Mouse (Mus musculus): ENCODE data around the gene Skiv2l. TPM values are rescaled to one million over a fixed set of nuclear protein-coding genes. Genes with fewer than 3 reads are reported as not detected.

Gene Skiv2l
- polyA plus RNA-seq, 1 experiment, result 38.4 TPM

GRCm38 (mm10) chr17:34884704-34885103 is 34.7 kb upstream of the Skiv2l start:
- Histone ChIP-seq H3K4me3 (no peak overlapping the region), H3K79me2 (ENCODE audit: control insufficient read depth, insufficient read depth) (no peaks in the 10 kb centered on the region), H3K27me3 (ENCODE audit: control insufficient read depth, insufficient read depth, insufficient read length) (no peaks in the 10 kb centered on the region), H3ac (ENCODE audit: control insufficient read depth, insufficient read length) (no peak overlapping the region), H3K4me2 (ENCODE audit: low read depth) (no peak overlapping the region), H3K36me3 (ENCODE audit: control insufficient read depth, insufficient read depth) (no peaks in the 10 kb centered on the region)
- no peak for TF ChIP-seq MYOD1 (IDR thresholded peaks at IDR 0.05; ENCODE audit: control insufficient read depth in 1 of 3, insufficient read length in 2 of 3, low read depth in 2 of 3)
- TF ChIP-seq E2F4 (IDR thresholded peaks at IDR 0.05; ENCODE audit: insufficient read depth), result no peak
- TF ChIP-seq MYOG (IDR thresholded peaks at IDR 0.05; ENCODE audit: control insufficient read depth in 1 of 3, insufficient read depth in 1 of 3, insufficient read length in 2 of 3, low read depth in 2 of 3), result no peak
- no peak for TF ChIP-seq MAX (IDR thresholded peaks at IDR 0.05; ENCODE audit: low read depth)
- TF ChIP-seq TCF3 (IDR thresholded peaks at IDR 0.05; ENCODE audit: insufficient read length, low read depth), result no peak
- TF ChIP-seq REST (IDR thresholded peaks at IDR 0.05; ENCODE audit: insufficient read depth, insufficient read length), result no peak
- no peak for TF ChIP-seq CEBPB (IDR thresholded peaks at IDR 0.05; ENCODE audit: insufficient read depth, poor library complexity, severe bottlenecking)

- TF ChIP-seq USF1 (IDR thresholded peaks at IDR 0.05; ENCODE audit: low read depth), result no peak
- no peak for TF ChIP-seq REST (IDR thresholded peaks at IDR 0.05; ENCODE audit: insufficient read depth, insufficient read length)
- no peak for TF ChIP-seq TCF3 (IDR thresholded peaks at IDR 0.05; ENCODE audit: insufficient read length, low read depth)
- H3K27me3 ChIP-seq (ENCODE audit: control insufficient read depth, insufficient read depth, insufficient read length), result no peaks in the 10 kb centered on the region
- no peak overlapping the region for H3K4me2 ChIP-seq (ENCODE audit: low read depth)
- H3K4me3 ChIP-seq, result no peak overlapping the region
- no peak overlapping the region for H3ac ChIP-seq (ENCODE audit: control insufficient read depth, insufficient read length)
- H3K36me3 ChIP-seq (ENCODE audit: control insufficient read depth, insufficient read depth), result no peaks in the 10 kb centered on the region
- H3K79me2 ChIP-seq (ENCODE audit: control insufficient read depth, insufficient read depth), result no peaks in the 10 kb centered on the region
Observed at GRCm38 (mm10) chr17:34883332-34883731, 33.3 kb upstream of the Skiv2l start.

DNA sequence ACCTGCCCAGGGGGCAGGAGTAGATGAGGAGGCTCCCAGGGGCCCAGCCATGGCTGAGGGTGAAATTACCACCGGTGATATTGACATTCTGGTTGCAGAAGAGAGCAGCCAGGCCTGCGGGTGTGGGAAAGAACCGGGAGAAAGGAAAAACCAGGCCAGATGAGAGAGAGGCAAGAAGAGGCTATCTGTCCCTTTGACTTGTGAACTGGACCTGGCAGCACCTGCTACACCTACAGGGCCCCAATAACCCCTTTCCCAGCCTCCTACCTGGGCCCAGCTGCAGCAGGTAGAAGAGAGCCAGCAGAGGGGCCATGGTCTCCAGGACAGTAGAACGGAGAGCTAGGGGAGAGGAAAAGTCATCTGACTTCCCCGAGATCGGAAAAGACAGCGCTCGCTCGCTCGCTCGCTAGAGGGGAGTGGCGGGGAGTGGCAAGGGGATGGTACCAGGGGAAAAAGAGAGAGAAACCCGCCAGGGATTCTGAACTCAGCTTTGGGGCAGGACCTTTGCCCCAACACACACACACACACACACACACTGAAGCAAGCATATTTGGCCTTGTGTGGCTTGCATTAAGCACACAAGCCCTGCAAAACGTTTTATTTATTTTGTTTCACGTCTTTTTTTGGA is 31.8 kb upstream of the Skiv2l start, which contains the start of gene Gm20547:
Gene Gm20547 (minus strand): TSS at position 360 of the 628 bp plus-strand sequence.
- Histone ChIP-seq H3K27me3 (ENCODE audit: control insufficient read depth, insufficient read depth, insufficient read length) (no peaks in the 10 kb centered on the region), H3ac (ENCODE audit: control insufficient read depth, insufficient read length) (no peak within 1 kb of the TSS), H3K4me3 (no peak within 1 kb of the TSS), H3K4me2 (ENCODE audit: low read depth) (no peak within 1 kb of the TSS), H3K79me2 (ENCODE audit: control insufficient read depth, insufficient read depth) (no peaks in the 10 kb centered on the region), H3K36me3 (ENCODE audit: control insufficient read depth, insufficient read depth) (no peaks in the 10 kb centered on the region)
- TF ChIP-seq SRF (IDR thresholded peaks at IDR 0.05; ENCODE audit: control insufficient read depth, insufficient read length, low read depth), result no peak
- TF ChIP-seq TCF12 (IDR thresholded peaks at IDR 0.05; ENCODE audit: insufficient read depth, poor library complexity, severe bottlenecking), result no peak
- no peak for TF ChIP-seq POLR2AphosphoS2 (IDR thresholded peaks at IDR 0.05; ENCODE audit: insufficient read length, low read depth)
- TF ChIP-seq REST (IDR thresholded peaks at IDR 0.05; ENCODE audit: insufficient read depth, insufficient read length), result no peak
- TF ChIP-seq MAX (IDR thresholded peaks at IDR 0.05; ENCODE audit: low read depth), result no peak
- TF ChIP-seq CEBPB (IDR thresholded peaks at IDR 0.05; ENCODE audit: insufficient read depth, poor library complexity, severe bottlenecking), result no peak
- TF ChIP-seq USF1 (IDR thresholded peaks at IDR 0.05; ENCODE audit: low read depth), result no peak
- no peak for TF ChIP-seq E2F4 (IDR thresholded peaks at IDR 0.05; ENCODE audit: insufficient read depth)
- no peak for TF ChIP-seq TCF3 (IDR thresholded peaks at IDR 0.05; ENCODE audit: insufficient read length, low read depth)
- no peak for TF ChIP-seq MYOG (IDR thresholded peaks at IDR 0.05; ENCODE audit: control insufficient read depth in 1 of 3, insufficient read depth in 1 of 3, insufficient read length in 2 of 3, low read depth in 2 of 3)
- TF ChIP-seq POLR2A (IDR thresholded peaks at IDR 0.05; ENCODE audit: insufficient read length, low read depth), result no peak
- TF ChIP-seq MYOD1 (IDR thresholded peaks at IDR 0.05; ENCODE audit: control insufficient read depth in 1 of 3, insufficient read length in 2 of 3, low read depth in 2 of 3), result no peak

DNA sequence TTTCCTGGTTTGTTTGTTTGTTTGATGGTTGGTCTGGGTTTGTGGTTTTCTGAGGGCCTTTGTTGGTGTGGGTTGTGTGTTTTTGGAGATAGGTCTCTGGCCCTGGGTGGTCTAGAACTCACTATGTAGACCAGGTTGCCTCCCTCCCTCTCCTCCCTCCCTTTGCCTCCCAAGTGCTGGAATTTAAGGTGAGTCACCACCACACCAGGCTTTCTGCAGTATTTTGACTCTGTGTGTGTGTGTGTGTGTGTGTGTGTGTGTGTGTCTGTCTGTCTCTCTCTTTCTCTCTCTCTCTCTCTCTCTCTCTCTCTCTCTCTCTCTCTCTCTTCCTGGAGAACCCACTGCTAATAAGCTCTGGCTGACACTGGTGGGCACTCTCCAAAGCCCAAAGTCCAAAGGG is 31.2 kb upstream of the Skiv2l start:
- Histone ChIP-seq H3K36me3 (ENCODE audit: control insufficient read depth, insufficient read depth) (no peaks in the 10 kb centered on the region), H3K79me2 (ENCODE audit: control insufficient read depth, insufficient read depth) (no peaks in the 10 kb centered on the region), H3ac (ENCODE audit: control insufficient read depth, insufficient read length) (no peak overlapping the region), H3K4me3 (no peak overlapping the region), H3K4me2 (ENCODE audit: low read depth) (no peak overlapping the region), H3K27me3 (ENCODE audit: control insufficient read depth, insufficient read depth, insufficient read length) (no peaks in the 10 kb centered on the region)
- TF ChIP-seq CEBPB (IDR thresholded peaks at IDR 0.05; ENCODE audit: insufficient read depth, poor library complexity, severe bottlenecking) (no peak), E2F4 (IDR thresholded peaks at IDR 0.05; ENCODE audit: insufficient read depth) (no peak), MAX (IDR thresholded peaks at IDR 0.05; ENCODE audit: low read depth) (no peak), REST (IDR thresholded peaks at IDR 0.05; ENCODE audit: insufficient read depth, insufficient read length) (no peak), MYOG (IDR thresholded peaks at IDR 0.05; ENCODE audit: control insufficient read depth in 1 of 3, insufficient read depth in 1 of 3, insufficient read length in 2 of 3, low read depth in 2 of 3) (no peak), USF1 (IDR thresholded peaks at IDR 0.05; ENCODE audit: low read depth) (no peak), TCF3 (IDR thresholded peaks at IDR 0.05; ENCODE audit: insufficient read length, low read depth) (no peak)

GRCm38 (mm10) chr17:34879336-34879879 is 29.4 kb upstream of the Skiv2l start, which contains the start of gene Zbtb12:
Zbtb12 (plus strand) TSS chr17:34879483.
- H3ac ChIP-seq (ENCODE audit: control insufficient read depth, insufficient read length), result no peak within 1 kb of the TSS
- no peak within 1 kb of the TSS for H3K4me3 ChIP-seq
- H3K27me3 ChIP-seq (ENCODE audit: control insufficient read depth, insufficient read depth, insufficient read length), result no peaks in the 10 kb centered on the region
- H3K79me2 ChIP-seq (ENCODE audit: control insufficient read depth, insufficient read depth), result no peaks in the 10 kb centered on the region
- H3K4me2 ChIP-seq (ENCODE audit: low read depth), result no peak within 1 kb of the TSS
- H3K36me3 ChIP-seq (ENCODE audit: control insufficient read depth, insufficient read depth), result no peaks in the 10 kb centered on the region
- no peak for TF ChIP-seq POLR2A (IDR thresholded peaks at IDR 0.05; ENCODE audit: insufficient read length, low read depth)
- no peak for TF ChIP-seq SRF (IDR thresholded peaks at IDR 0.05; ENCODE audit: control insufficient read depth, insufficient read length, low read depth)
- no peak for TF ChIP-seq USF1 (IDR thresholded peaks at IDR 0.05; ENCODE audit: low read depth)
- no peak for TF ChIP-seq E2F4 (IDR thresholded peaks at IDR 0.05; ENCODE audit: insufficient read depth)
- TF ChIP-seq CEBPB (IDR thresholded peaks at IDR 0.05; ENCODE audit: insufficient read depth, poor library complexity, severe bottlenecking), result no peak
- TF ChIP-seq POLR2AphosphoS2 (IDR thresholded peaks at IDR 0.05; ENCODE audit: insufficient read length, low read depth), result no peak
- TF ChIP-seq MAX (IDR thresholded peaks at IDR 0.05; ENCODE audit: low read depth), result no peak
- no peak for TF ChIP-seq TCF12 (IDR thresholded peaks at IDR 0.05; ENCODE audit: insufficient read depth, poor library complexity, severe bottlenecking)
- TF ChIP-seq MYOG (IDR thresholded peaks at IDR 0.05; ENCODE audit: control insufficient read depth in 1 of 3, insufficient read depth in 1 of 3, insufficient read length in 2 of 3, low read depth in 2 of 3), result no peak
- TF ChIP-seq MYOD1 (IDR thresholded peaks at IDR 0.05; ENCODE audit: control insufficient read depth in 1 of 3, insufficient read length in 2 of 3, low read depth in 2 of 3), result no peak
- no peak for TF ChIP-seq REST (IDR thresholded peaks at IDR 0.05; ENCODE audit: insufficient read depth, insufficient read length)
- no peak for TF ChIP-seq TCF3 (IDR thresholded peaks at IDR 0.05; ENCODE audit: insufficient read length, low read depth)
